Mouse (Mus musculus): ENCODE measurements around the gene Plscr3.

Plscr3 gene

DNA sequence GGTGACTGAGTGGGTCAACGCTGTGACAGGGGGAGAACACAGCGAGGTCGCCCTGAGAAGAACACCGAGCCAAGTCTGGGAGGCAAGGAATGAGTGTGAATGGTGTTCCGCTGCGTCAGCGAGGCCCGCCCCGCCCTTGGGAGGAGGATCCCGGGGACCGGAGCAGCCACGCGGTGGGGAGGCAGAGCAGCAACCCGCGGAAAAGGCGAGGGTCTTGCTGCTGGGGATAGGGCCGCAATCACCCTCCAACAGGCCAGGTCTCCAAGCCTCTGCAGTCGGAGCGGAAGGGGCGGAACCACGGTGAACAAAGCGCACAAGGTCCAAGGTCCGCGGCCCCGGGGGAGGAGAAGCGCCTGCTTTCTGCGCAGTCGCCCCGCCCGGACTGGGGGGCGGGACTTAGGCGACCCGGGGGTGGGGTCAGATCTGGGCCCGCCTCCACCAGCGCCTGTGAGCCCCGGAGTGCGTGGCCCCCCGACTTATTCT is at the start of gene Plscr3:
Gene Plscr3, plus strand, starts transcription at position 179 of the 483 bp plus-strand sequence.
- peak; percentile 72 to 77 for DNase-seq (ENCODE audit: low spot score in 2 of 2)

GRCm38 (mm10) chr11:69797924-69798323 is 48.3 kb upstream of the Plscr3 start:
- DNase-seq (ENCODE audit: low spot score in 2 of 2): no peak

DNA sequence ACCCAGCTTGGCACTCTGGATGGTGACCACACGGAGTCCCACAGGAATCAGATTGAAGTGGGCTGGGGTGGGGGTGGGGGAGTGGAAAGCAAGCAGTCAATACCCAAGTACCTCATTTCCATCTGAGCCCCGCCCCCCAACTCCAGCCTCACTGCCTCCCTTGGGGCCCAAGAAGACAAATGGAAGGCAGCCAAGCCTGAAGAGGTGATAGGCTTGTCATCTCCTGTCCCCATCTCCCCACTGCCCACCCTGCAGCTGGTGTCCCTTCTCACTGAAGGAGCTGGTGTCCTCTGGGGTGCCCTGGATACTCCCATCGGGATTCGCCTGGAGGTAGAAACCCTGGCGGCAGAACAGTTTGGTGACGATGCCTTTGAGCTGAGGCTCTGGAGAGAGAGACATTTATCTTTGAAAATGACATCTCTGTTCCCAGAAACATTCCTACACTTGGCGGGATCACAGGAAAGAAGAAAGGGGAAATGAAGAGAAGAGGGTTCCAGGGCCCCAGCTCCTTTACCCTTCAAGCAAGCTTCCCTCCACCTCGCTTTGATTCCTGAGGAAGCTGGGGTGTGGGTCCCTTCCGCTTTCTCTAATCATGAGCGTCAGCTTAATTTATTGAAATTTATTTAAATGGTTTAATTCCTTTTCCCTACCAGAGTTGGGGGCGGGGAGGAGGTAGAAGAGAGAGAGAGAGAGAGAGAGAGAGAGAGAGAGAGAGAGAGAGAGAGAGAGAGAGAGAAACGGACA is 46.6 kb upstream of the Plscr3 start:
- DNase-seq (ENCODE audit: low spot score in 2 of 2): no peak

DNA sequence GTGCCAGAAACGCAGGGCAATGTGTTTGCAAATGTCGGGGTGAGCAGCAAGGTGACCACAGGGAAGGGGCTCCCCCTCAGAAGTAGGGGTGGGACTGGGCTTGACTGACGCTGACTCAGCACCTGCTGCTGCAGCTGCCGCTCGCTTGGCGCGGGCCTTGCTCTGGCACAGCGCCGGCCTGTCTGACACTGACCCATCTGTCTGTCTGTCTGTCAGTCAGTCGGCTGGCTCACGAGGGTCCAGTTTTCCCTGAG is 46.1 kb upstream of the Plscr3 start:
- no peak for DNase-seq (ENCODE audit: low spot score in 2 of 2)

DNA sequence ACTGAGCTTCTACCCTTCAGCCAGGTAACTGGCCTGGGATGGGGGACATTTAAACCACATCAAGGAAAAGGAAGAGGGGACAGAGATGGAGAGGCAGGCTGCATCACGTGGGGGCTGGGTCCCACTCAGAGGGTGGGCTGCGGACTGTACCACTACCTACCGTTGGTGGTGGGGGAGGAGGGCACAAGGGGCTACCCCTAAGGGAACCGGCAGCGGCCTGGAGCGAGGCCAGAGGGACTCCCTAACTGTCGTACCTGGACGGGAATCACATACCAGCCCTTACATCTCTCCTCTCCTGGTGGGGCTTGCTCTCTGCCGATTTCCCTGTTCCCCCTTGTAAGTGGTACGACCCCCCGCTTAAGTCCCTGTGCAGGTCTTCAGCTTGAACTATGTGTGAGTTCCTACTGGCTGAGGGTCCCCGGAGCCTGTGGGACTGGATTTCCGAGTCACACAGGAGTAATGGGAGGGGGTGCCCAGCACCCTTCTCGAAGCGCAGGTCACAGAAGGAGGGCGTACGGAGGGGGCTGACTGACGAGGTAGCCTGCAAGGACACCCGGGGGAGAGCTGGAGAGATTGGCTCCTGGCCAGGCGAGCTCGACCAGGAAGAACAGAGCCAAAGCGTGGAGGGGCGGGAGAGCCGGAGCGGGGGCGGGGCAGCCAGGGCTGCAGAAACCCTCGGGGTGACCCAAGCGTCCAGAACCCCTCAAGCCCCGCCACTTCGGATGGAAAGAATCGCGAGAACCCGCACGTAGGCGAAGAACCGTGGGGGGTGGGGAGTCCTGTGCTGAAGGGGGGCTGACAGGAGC is 45.6 kb upstream of the Plscr3 start:
- DNase-seq (ENCODE audit: low spot score in 2 of 2): no peak

- DNase-seq (ENCODE audit: low spot score in 2 of 2): no peak
These were observed 44.7 kb upstream of the Plscr3 start, which contains the start of gene Fgf11 for GRCm38 (mm10) chr11:69801379-69801977. Gene Fgf11 (minus strand): TSS chr11:69801857.

DNA sequence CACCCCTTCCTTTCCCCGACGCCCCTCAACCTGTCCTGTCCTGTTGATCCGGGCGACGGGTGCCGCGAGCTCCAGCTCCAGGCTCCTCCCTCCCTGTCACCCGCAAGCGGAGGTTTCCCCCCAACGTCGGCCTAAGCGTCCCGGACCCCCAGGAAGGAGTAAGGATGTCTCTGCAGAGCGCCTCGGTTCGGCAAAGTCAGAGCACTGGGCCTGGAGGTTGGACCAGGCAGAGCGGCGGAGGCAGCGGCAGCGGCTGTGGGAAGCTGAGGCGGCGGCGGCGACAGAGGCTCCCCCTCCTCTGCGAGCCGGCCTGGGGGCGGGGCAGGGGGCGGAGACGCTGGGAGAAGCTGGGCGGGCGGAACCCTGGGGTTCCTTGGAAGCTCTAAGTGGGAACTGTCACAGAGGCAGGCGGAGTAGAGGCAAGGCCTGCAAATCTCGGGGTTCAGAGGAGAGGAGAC is 43.5 kb upstream of the Plscr3 start:
- peak; percentile 54 to 60 for DNase-seq (ENCODE audit: low spot score in 2 of 2)

GRCm38 (mm10) chr11:69803328-69803727 is 42.8 kb upstream of the Plscr3 start:
- DNase-seq (ENCODE audit: low spot score in 2 of 2): no peak

- peak; percentile 53 to 54 for DNase-seq (ENCODE audit: low spot score in 2 of 2)
These were observed 42.2 kb upstream of the Plscr3 start for GRCm38 (mm10) chr11:69803786-69804651.

DNA sequence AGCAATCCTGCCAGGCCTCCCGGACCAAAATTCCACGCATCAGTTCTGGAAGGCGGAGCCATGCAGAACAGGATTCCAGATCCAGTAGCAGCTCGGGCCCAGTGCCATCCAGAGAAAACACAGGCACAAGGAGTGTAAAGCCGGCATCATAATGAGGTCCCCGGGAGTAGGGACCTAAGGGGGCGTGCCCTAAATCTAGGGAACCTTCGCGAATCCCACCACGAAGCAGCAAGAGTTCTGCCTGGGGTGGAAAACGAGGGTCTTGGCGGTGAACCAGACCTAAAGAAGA is 41.6 kb upstream of the Plscr3 start:
- DNase-seq (ENCODE audit: low spot score in 2 of 2): no peak

- no peak for DNase-seq (ENCODE audit: low spot score in 2 of 2)
These were observed 40.9 kb upstream of the Plscr3 start, which contains the start of gene Tmem102 for GRCm38 (mm10) chr11:69804972-69805909. Gene Tmem102 (minus strand): TSS chr11:69805624.

GRCm38 (mm10) chr11:69806378-69806777 is 39.8 kb upstream of the Plscr3 start:
- DNase-seq (ENCODE audit: low spot score in 2 of 2): no peak

DNA sequence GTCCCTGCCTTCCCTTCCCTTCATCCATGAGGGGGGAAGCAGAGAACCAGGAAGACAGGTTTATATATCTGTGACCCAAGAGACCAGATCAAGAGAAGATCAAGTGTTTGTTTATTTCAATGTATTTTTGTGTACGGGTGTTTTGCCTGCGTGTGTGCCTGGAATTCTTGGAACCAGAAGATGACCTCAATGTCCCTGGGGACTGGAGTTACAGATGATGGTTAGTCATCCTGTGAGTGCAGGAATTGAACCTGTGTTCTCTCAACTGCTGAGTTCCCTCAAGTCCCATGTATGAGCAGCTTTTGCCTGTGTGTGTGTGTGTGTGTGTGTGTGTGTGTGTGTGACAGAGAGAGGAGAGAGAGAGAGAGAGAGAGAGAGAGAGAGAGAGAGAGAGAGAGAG is 38.5 kb upstream of the Plscr3 start:
- no peak for DNase-seq (ENCODE audit: low spot score in 2 of 2)

GRCm38 (mm10) chr11:69810280-69810679 is 35.9 kb upstream of the Plscr3 start:
- DNase-seq (ENCODE audit: low spot score in 2 of 2): no peak

DNA sequence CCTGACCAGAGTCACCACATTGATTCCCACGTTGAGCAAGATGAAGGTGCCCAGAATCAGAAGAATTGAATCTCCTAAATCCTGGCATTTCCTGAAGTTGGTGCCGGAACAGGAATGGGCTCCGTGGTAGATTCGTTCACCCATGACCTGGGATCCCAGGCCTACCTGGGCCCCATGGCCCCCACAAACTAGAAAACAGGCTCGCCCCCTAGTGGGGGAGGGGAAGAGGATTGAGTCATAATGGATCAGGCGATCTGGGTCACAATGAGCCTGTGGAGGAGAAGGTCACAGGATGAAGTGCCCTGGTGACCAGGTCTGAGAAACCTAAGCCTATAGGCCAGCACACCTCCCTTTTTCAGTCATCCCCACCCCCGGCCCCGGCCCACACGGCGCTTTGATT is 31.0 kb upstream of the Plscr3 start, which contains the start of gene Gm39566:
Gene Gm39566, minus strand, starts transcription at position 144 of the 400 bp plus-strand sequence.
- DNase-seq (ENCODE audit: low spot score in 2 of 2): no peak

DNA sequence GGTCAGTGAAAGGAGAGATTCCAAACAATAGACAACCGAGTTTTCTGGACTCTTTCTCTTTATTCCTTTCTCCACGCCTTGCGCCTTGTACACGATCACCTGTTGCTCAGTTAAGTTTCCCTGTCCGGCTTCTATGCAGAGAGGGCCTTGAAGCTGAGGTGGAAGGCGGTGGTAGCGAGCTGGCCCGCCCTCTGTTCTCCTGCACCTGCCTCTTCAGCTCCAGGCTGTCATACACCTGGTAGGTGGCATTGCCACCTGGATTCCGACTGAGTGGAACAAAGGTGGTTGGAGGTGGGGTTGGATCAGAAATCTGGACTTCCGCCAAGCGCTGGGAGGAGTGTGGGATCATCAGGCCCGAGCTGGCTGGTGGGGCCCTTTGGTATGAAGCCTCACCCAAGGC is 29.7 kb upstream of the Plscr3 start:
- no peak for DNase-seq (ENCODE audit: low spot score in 2 of 2)

GRCm38 (mm10) chr11:69818365-69818764 is 27.8 kb upstream of the Plscr3 start, which contains the start of gene Spem2:
Gene Spem2 (minus strand): TSS chr11:69818465.
- no peak for DNase-seq (ENCODE audit: low spot score in 2 of 2)

GRCm38 (mm10) chr11:69818871-69819270 is 27.3 kb upstream of the Plscr3 start:
- no peak for DNase-seq (ENCODE audit: low spot score in 2 of 2)

DNA sequence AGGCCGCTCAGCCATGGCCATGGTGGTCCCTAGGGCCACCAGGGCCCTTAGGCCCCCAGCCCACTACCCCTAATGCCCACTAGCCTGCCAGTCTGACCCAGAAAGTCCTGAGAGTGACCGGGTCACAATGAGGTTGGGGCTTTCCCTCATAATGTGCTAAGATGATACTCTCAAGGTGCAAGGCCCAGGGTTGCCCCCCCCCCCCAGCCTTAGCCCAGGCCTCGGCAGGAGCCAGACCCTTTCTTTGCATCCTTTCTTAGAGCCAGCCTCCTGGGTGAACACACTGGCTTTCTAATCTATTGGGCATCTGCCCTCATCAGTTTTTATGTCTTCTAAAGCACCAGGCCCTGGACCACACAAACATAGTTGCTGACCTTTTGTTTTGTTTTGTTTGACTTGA is 24.1 kb upstream of the Plscr3 start, which contains the start of gene Spem1:
Gene Spem1, minus strand, starts transcription at position 101 of the 400 bp plus-strand sequence.
- DNase-seq (ENCODE audit: low spot score in 2 of 2): no peak

- DNase-seq (ENCODE audit: low spot score in 2 of 2): no peak
These were observed 22.7 kb upstream of the Plscr3 start for GRCm38 (mm10) chr11:69823456-69823855.
